Mouse (Mus musculus): ENCODE results near the gene Poldip3.

DNA sequence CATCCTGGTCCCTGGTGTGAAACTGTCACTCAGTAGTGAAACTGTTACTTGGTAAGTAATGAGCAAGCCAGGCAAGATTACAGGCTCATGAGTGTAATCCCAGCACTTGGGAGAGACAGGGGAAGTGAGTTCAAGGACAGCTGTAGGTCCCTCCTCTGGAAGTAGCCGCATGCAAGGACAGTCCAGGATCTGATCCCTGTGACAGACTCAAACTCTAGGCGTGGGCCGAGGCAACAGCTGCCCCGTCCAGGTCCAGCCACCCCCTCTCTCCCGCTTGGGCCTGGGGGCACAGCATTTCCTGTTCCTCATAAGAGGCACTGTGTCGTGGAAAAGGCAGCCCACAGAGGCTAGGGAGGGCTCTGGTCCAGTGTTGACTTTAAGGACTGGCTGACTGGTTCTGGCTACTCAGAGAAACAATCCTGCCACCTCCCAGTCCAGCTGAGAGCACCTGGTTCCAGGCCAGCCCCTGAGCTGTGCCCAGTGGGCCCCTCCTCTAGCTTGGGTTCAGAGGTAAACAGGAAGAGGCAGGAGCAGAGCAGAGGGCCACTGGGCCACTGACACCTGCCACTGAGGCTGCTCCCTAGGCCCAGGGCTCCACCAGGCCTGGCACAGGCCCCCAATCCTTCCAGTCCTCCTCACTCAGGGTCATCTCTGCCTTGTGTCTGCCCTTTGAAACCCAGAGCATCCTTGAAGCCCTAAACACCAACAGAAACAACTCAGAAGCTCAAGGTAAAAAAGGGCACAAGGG, 6.7 kb upstream of the Poldip3 start:
- TF ChIP-seq POLR2A (IDR thresholded peaks at IDR 0.05; ENCODE audit: insufficient read depth, low read length) (no peak), EP300 (IDR thresholded peaks at IDR 0.05; ENCODE audit: insufficient read depth, low read depth, low read length) (no peak)

Measured in ES-Bruce4 (cell line).